Mouse (Mus musculus): ENCODE results near the gene Rcbtb1. TPM values are rescaled to one million over a fixed set of nuclear protein-coding genes. Genes with fewer than 3 reads are reported as not detected.
A peak's percentile ranks its signal among the peaks of the same experiment; 100 is the strongest.

Rcbtb1 gene
- polyA plus RNA-seq, 1 experiment: 21.0 TPM

GRCm38 (mm10) chr14:59201604-59202215 is 701 bp downstream of the Rcbtb1 start:
- Histone ChIP-seq H3K36me3 (ENCODE audit: control insufficient read depth, insufficient read depth, low read length) (no peaks in the 10 kb centered on the region), H3K4me3 (ENCODE audit: low read depth, low read length) (peak overlapping the region; percentile 89), H3K27me3 (ENCODE audit: control insufficient read depth, insufficient read depth, low read length) (no peaks in the 10 kb centered on the region), H3K27ac (ENCODE audit: insufficient read depth, low read depth, low read length) (peak overlapping the region; percentile 92), H3K4me1 (ENCODE audit: control insufficient read depth, insufficient read depth, insufficient read length, low read length) (no peaks in the 10 kb centered on the region; the same call in none of the 2 replicates)
- no peak for TF ChIP-seq POLR2A (IDR thresholded peaks at IDR 0.05; ENCODE audit: low read depth, low read length)
- TF ChIP-seq CTCF (IDR thresholded peaks at IDR 0.05; ENCODE audit: extremely low read depth, insufficient read length, insufficient replicate concordance, low read depth, low read length): no peak
- 1% methylated on average over 21 of the region's 21 CpGs for WGBS

- Histone ChIP-seq H3K4me1 (ENCODE audit: control insufficient read depth, insufficient read depth, insufficient read length, low read length) (no peaks in the 10 kb centered on the region; the same call in 1 of the 2 replicates), H3K36me3 (ENCODE audit: control insufficient read depth, insufficient read depth, low read length) (0 out of 2 replicates have a peak, but pooled peaks cover 2% of the 10 kb centered on the region), H3K27me3 (ENCODE audit: control insufficient read depth, insufficient read depth, low read length) (no peaks in the 10 kb centered on the region), H3K4me3 (ENCODE audit: low read depth, low read length) (no peak overlapping the region), H3K27ac (ENCODE audit: insufficient read depth, low read depth, low read length) (no peak overlapping the region)
- no peak for TF ChIP-seq CTCF (IDR thresholded peaks at IDR 0.05; ENCODE audit: extremely low read depth, insufficient read length, insufficient replicate concordance, low read depth, low read length)
- no peak for TF ChIP-seq POLR2A (IDR thresholded peaks at IDR 0.05; ENCODE audit: low read depth, low read length)
- 65% methylated on average over 7 of the region's 7 CpGs for WGBS
Measured at GRCm38 (mm10) chr14:59205461-59205860, 4.5 kb downstream of the Rcbtb1 start.

GRCm38 (mm10) chr14:59205976-59206583 is 5.1 kb downstream of the Rcbtb1 start:
- Histone ChIP-seq H3K27me3 (ENCODE audit: control insufficient read depth, insufficient read depth, low read length) (no peaks in the 10 kb centered on the region), H3K4me3 (ENCODE audit: low read depth, low read length) (no peak overlapping the region), H3K36me3 (ENCODE audit: control insufficient read depth, insufficient read depth, low read length) (peaks cover 5% of the 10 kb centered on the region; the same call in 1 of the 2 replicates), H3K27ac (ENCODE audit: insufficient read depth, low read depth, low read length) (no peak overlapping the region), H3K4me1 (ENCODE audit: control insufficient read depth, insufficient read depth, insufficient read length, low read length) (no peaks in the 10 kb centered on the region; the same call in 1 of the 2 replicates)
- TF ChIP-seq POLR2A (IDR thresholded peaks at IDR 0.05; ENCODE audit: low read depth, low read length) (no peak), CTCF (IDR thresholded peaks at IDR 0.05; ENCODE audit: extremely low read depth, insufficient read length, insufficient replicate concordance, low read depth, low read length) (no peak)
- WGBS: 78% methylated on average over 10 of the region's 10 CpGs

GRCm38 (mm10) chr14:59209003-59209402 is 8.0 kb downstream of the Rcbtb1 start:
- H3K4me3 ChIP-seq (ENCODE audit: low read depth, low read length): no peak overlapping the region
- no peak overlapping the region for H3K27ac ChIP-seq (ENCODE audit: insufficient read depth, low read depth, low read length)
- no peaks in the 10 kb centered on the region for H3K27me3 ChIP-seq (ENCODE audit: control insufficient read depth, insufficient read depth, low read length)
- 86% methylated on average over 7 of the region's 7 CpGs for WGBS
- TF ChIP-seq CTCF (IDR thresholded peaks at IDR 0.05; ENCODE audit: extremely low read depth, insufficient read length, insufficient replicate concordance, low read depth, low read length) (no peak), POLR2A (IDR thresholded peaks at IDR 0.05; ENCODE audit: low read depth, low read length) (no peak)
- H3K4me1 ChIP-seq (ENCODE audit: control insufficient read depth, insufficient read depth, insufficient read length, low read length): no peaks in the 10 kb centered on the region; the same call in 1 of the 2 replicates
- H3K36me3 ChIP-seq (ENCODE audit: control insufficient read depth, insufficient read depth, low read length): peaks cover 14% of the 10 kb centered on the region

- no peaks in the 10 kb centered on the region for H3K27me3 ChIP-seq (ENCODE audit: control insufficient read depth, insufficient read depth, low read length)
- H3K4me1 ChIP-seq (ENCODE audit: control insufficient read depth, insufficient read depth, insufficient read length, low read length): no peaks in the 10 kb centered on the region; the same call in 1 of the 2 replicates
- WGBS: 97% methylated on average over 2 of the region's 2 CpGs
- TF ChIP-seq CTCF (IDR thresholded peaks at IDR 0.05; ENCODE audit: extremely low read depth, insufficient read length, insufficient replicate concordance, low read depth, low read length) (no peak), POLR2A (IDR thresholded peaks at IDR 0.05; ENCODE audit: low read depth, low read length) (no peak)
- H3K27ac ChIP-seq (ENCODE audit: insufficient read depth, low read depth, low read length): no peak overlapping the region
- peaks cover 17% of the 10 kb centered on the region for H3K36me3 ChIP-seq (ENCODE audit: control insufficient read depth, insufficient read depth, low read length)
- no peak overlapping the region for H3K4me3 ChIP-seq (ENCODE audit: low read depth, low read length)
Measured at GRCm38 (mm10) chr14:59209816-59210215, 8.8 kb downstream of the Rcbtb1 start.

- no peaks in the 10 kb centered on the region for H3K27me3 ChIP-seq (ENCODE audit: control insufficient read depth, insufficient read depth, low read length)
- 68% methylated on average over 3 of the region's 3 CpGs for WGBS
- peaks cover 12% of the 10 kb centered on the region; the same call in 1 of the 2 replicates for H3K4me1 ChIP-seq (ENCODE audit: control insufficient read depth, insufficient read depth, insufficient read length, low read length)
- no peak overlapping the region for H3K27ac ChIP-seq (ENCODE audit: insufficient read depth, low read depth, low read length)
- TF ChIP-seq POLR2A (IDR thresholded peaks at IDR 0.05; ENCODE audit: low read depth, low read length): no peak
- no peak for TF ChIP-seq CTCF (IDR thresholded peaks at IDR 0.05; ENCODE audit: extremely low read depth, insufficient read length, insufficient replicate concordance, low read depth, low read length)
- no peak overlapping the region for H3K4me3 ChIP-seq (ENCODE audit: low read depth, low read length)
- H3K36me3 ChIP-seq (ENCODE audit: control insufficient read depth, insufficient read depth, low read length): peaks cover 44% of the 10 kb centered on the region
Measured at GRCm38 (mm10) chr14:59219241-59219640, 18.2 kb downstream of the Rcbtb1 start.

GRCm38 (mm10) chr14:59226240-59226639 is 25.2 kb downstream of the Rcbtb1 start:
- peaks cover 49% of the 10 kb centered on the region for H3K36me3 ChIP-seq (ENCODE audit: control insufficient read depth, insufficient read depth, low read length)
- no peak overlapping the region for H3K4me3 ChIP-seq (ENCODE audit: low read depth, low read length)
- TF ChIP-seq CTCF (IDR thresholded peaks at IDR 0.05; ENCODE audit: extremely low read depth, insufficient read length, insufficient replicate concordance, low read depth, low read length): peak; percentile 58; the same call in 1 of the 2 replicates
- TF ChIP-seq POLR2A (IDR thresholded peaks at IDR 0.05; ENCODE audit: low read depth, low read length): no peak
- 0 out of 2 replicates have a peak overlapping the region, but pooled peaks have one; percentile 23 for H3K27ac ChIP-seq (ENCODE audit: insufficient read depth, low read depth, low read length)
- H3K4me1 ChIP-seq (ENCODE audit: control insufficient read depth, insufficient read depth, insufficient read length, low read length): peaks cover 9% of the 10 kb centered on the region; the same call in 1 of the 2 replicates
- H3K27me3 ChIP-seq (ENCODE audit: control insufficient read depth, insufficient read depth, low read length): no peaks in the 10 kb centered on the region
- WGBS: 47% methylated on average over 11 of the region's 11 CpGs
